Mouse (Mus musculus): Measurements from ENCODE around the gene Cd2.

Gene Cd2

DNA sequence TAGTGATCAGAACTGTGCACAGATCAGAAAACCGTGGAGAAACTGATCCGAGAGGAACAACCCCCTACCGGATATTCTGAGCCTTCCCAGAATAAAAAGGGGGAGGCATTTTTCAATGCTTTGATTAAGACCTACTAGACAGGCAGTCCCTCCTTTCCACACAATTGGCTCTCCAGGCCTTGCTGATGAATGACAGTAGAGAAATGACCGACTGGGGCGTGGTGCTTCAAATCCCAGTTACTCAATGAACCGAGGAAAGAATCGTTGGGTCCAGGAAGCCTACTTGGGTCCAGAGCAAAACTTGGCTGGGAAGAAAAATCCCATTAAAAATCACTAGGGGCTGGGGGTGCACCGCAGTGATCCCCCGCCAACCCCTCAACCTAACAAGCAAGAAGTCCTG lies 57.5 kb downstream of the Cd2 start:
- no peak for DNase-seq (ENCODE audit: low read depth, low spot score)

DNA sequence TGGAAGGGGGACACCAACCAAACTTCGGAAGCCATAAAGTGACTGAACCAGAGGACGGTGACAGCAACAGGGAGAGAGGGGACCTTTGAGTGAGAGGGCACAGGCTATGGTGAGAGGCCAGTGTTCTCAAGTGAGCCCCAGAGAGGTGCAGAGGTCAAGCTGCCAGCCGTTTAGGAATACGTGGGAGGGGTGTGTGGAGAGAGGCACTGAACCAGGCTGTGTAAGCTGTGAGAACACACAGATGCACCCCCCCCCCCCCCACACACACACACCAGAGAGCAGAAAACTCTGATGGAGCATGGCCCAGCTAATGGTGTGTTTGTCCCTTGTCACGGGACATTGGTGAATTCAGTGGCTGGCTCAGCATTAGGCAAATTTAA lies 58.2 kb downstream of the Cd2 start:
- no peak for DNase-seq (ENCODE audit: low read depth, low spot score)

- peak; percentile 51 for DNase-seq (ENCODE audit: low read depth, low spot score)
Observed at GRCm38 (mm10) chr3:101228868-101229550, 58.7 kb downstream of the Cd2 start.

DNA sequence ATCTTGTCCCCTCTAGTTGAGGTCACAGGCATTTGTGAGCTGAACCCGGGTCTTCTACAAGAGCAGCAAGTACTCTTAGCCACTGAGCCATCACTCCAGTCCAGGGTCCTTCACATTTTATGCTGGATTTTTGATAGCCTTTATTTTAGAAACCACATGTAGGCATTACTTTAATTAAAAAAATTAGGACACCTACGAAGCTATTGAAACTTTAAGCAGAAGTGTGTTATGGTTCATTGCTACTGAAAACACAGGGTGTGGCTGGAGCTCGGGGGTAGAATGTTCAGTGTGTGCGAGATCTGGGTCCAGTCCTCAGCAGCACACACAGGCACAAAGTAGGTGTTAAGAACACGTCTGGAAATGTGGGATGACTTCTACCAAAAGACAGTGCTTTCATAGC lies 59.7 kb downstream of the Cd2 start:
- DNase-seq (ENCODE audit: low read depth, low spot score): no peak
